Mouse (Mus musculus) lung, embryonic 14.5 days (tissue): ENCODE measurements around the gene Zbtb16. TPM values are rescaled to one million over a fixed set of nuclear protein-coding genes. Genes with fewer than 3 reads are reported as not detected.

Experiments used
- ATAC-seq: fragments of 200-750 bp; cut with Nextera tagmentation; 2 replicates; pipeline ENCODE4 v1.8.0; 2017; ENCODE audit warnings: mild to moderate bottlenecking, moderate TSS enrichment, moderate library complexity; ENCODE audit not compliant: insufficient read depth
- DNase-seq: peaks from one replicate; pipeline ENCODE4 v3.0.0-alpha.2; 2015
- H3K27ac ChIP-seq: fragments of 300-500 bp; sonication (generic); 2 replicates; pipeline ENCODE4 v1.5.1; 2014; ENCODE audit warnings: low read depth, mild to moderate bottlenecking, moderate library complexity
- H3K27me3 ChIP-seq: fragments of 300-500 bp; sonication (generic); 2 replicates; pipeline ENCODE4 v1.6.1; 2014; ENCODE audit warnings: low read length, control low read depth; ENCODE audit not compliant: insufficient read depth
- H3K36me3 ChIP-seq: fragments of 300-500 bp; sonication (generic); 2 replicates; pipeline ENCODE4 v1.6.1; 2014; ENCODE audit warnings: control low read depth; ENCODE audit not compliant: insufficient read depth
- H3K4me1 ChIP-seq: fragments of 300-500 bp; sonication (generic); 2 replicates; pipeline ENCODE4 v1.6.1; 2014; ENCODE audit warnings: antibody characterized with exemption, control low read depth; ENCODE audit not compliant: insufficient read depth
- H3K4me2 ChIP-seq: fragments of 300-500 bp; sonication (generic); 2 replicates; pipeline ENCODE4 v1.6.1; 2014; ENCODE audit warnings: mild to moderate bottlenecking
- H3K4me3 ChIP-seq: fragments of 300-500 bp; sonication (generic); 2 replicates; pipeline ENCODE4 v1.5.1; 2014; ENCODE audit warnings: low read depth, low read length
- H3K9ac ChIP-seq: fragments of 300-500 bp; sonication (generic); 2 replicates; pipeline ENCODE4 v1.6.1; 2014
- H3K9me3 ChIP-seq: fragments of 300-500 bp; sonication (generic); 2 replicates; pipeline ENCODE4 v1.6.1; 2016; ENCODE audit warnings: low read depth, low read length, control low read depth
- CTCF ChIP-seq: IDR thresholded peaks from 2 replicates; pipeline ENCODE4 v1.5.1; 2016; ENCODE audit warnings: antibody characterized with exemption, low read depth
- WGBS: fragments of 180-500 bp; shearing (Covaris S2); extraction: QIAGEN DNeasy Blood & Tissue Kit; methylation state at CpG from one replicate; pipeline ENCODE4 v1.1.7; 2014; 5-methylcytosine and 5-hydroxymethylcytosine counted together
- polyA plus RNA-seq: library from polyadenylated mRNA; unstranded; fragments of >200 nt; fragmentation: Nextera tagmentation; extraction: Ambion mirVana; gene quantifications from 2 replicates; pipeline ENCODE4 v1.2.1, GENCODE M21; 2014

Gene Zbtb16
- polyA plus RNA-seq, 1 experiment from 2014 or later, result 0.71 TPM

DNA sequence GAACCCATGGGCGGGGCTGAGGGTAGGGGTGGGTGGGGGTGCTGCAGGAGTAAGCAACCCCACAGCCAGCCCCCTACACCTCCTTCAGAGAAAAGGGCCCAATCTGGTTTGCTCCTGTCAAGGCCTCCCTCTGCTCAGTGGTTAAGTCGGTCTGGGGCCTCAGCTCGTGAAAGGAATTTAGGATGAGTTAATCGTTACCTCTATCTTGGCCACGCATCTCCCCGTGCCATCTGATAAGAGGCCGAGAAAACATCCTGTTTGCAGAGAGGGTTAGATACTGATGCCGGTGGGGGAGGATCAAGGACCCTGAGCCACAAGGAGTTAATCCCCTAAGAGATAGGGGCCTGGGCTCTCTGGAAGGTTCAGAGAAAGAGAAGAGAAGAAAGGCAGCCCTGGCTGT lies 40.9 kb downstream of the Zbtb16 start:
- DNase-seq (no peak), ATAC-seq (no peak)
- Histone ChIP-seq H3K27ac (no peak overlapping the region), H3K36me3 (no peaks in the 10 kb centered on the region), H3K27me3 (peaks cover 9% of the 10 kb centered on the region; the same call in 1 of the 2 replicates), H3K9me3 (no peaks in the 10 kb centered on the region), H3K4me3 (no peak overlapping the region), H3K9ac (no peak overlapping the region), H3K4me1 (0 out of 2 replicates have a peak, but pooled peaks cover 3% of the 10 kb centered on the region), H3K4me2 (no peak overlapping the region)
- WGBS, result 19% methylated on average over 8 of the region's 8 CpGs
- TF ChIP-seq CTCF, result no peak

DNA sequence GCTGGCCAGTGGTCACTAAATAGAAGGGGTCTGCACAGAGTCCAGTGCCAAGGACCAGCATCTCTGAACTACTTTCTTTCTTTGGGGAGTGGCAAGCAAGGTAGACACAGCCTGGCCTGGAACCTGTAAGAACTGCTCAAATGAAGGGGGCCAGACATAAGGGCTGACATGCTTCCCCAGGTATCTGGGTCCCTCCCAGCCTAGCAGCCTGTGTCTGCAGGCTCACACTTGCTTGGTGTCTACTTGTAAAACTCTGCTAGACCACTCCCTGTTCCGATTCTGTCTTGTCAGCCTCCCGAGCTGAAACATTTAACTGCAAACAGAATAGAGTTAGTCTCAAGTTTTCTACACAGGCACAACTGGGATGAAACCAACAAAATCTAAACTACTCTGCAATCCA lies 41.6 kb downstream of the Zbtb16 start:
- Histone ChIP-seq H3K4me2 (no peak overlapping the region), H3K27ac (no peak overlapping the region), H3K4me3 (no peak overlapping the region), H3K27me3 (peaks cover 9% of the 10 kb centered on the region; the same call in 1 of the 2 replicates), H3K4me1 (0 out of 2 replicates have a peak, but pooled peaks cover 3% of the 10 kb centered on the region), H3K9ac (no peak overlapping the region), H3K9me3 (no peaks in the 10 kb centered on the region), H3K36me3 (no peaks in the 10 kb centered on the region)
- ATAC-seq, result no peak
- WGBS, result 63% methylated on average over 2 of the region's 2 CpGs
- no peak for DNase-seq
- no peak for TF ChIP-seq CTCF

DNA sequence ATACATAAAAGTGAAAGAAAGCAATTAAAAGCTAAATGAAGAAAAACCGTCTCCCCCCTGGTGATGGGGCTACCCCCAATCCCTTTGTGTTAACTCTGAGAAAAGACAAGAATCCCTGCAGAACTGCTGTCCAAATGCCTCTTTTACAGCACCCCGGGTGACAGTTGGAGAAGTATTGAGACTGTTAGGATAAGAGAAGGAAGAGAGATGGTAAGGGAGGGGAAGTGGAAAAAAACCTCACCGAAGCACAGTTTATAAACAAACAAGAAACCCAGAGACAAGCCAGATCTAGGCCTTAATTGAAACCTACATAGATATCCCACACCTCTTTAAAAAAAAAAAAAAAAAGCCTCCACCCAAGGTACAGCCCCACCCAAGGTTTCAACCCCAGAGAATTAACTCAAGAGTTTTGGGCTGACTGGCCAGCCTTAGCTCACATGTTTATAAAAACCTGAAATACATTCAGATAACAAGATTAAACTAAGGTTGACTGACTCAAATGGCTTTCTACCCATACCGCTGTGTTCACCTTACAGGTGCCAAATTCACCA lies 42.3 kb downstream of the Zbtb16 start:
- Histone ChIP-seq H3K27ac (no peak overlapping the region), H3K4me3 (no peak overlapping the region), H3K27me3 (peaks cover 9% of the 10 kb centered on the region; the same call in 1 of the 2 replicates), H3K36me3 (no peaks in the 10 kb centered on the region), H3K4me2 (no peak overlapping the region), H3K9ac (no peak overlapping the region), H3K4me1 (0 out of 2 replicates have a peak, but pooled peaks cover 3% of the 10 kb centered on the region), H3K9me3 (no peaks in the 10 kb centered on the region)
- no peak for TF ChIP-seq CTCF
- 51% methylated on average over 4 of the region's 4 CpGs for WGBS
- ATAC-seq, result no peak
- no peak for DNase-seq

DNA sequence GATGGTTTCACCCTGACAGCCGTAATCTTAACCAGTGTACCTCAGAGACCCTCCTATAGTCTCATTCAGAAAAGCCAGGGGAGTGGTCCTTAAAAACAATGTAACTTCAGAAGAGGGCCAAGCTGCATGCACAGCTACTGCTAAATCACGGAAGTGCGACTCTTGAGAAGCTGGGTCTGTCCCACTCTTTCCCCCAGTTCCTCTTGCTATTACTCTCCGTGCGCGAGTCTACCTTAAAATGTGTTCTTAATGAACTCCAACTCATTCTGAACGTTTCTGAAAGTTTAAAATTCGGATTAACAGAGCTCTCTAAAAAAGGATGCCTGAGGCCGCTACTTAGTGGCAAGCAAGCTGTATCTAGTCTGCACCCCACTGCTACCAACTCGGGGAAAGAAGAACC lies 45.4 kb downstream of the Zbtb16 start:
- TF ChIP-seq CTCF, result no peak
- no peak overlapping the region for H3K9ac ChIP-seq
- no peaks in the 10 kb centered on the region for H3K36me3 ChIP-seq
- DNase-seq (no peak), ATAC-seq (no peak)
- H3K9me3 ChIP-seq, result no peaks in the 10 kb centered on the region
- 0 out of 2 replicates have a peak, but pooled peaks cover 2% of the 10 kb centered on the region for H3K4me1 ChIP-seq
- no peak overlapping the region for H3K4me2 ChIP-seq
- no peak overlapping the region for H3K4me3 ChIP-seq
- no peak overlapping the region for H3K27ac ChIP-seq
- peaks cover 9% of the 10 kb centered on the region; the same call in 1 of the 2 replicates for H3K27me3 ChIP-seq
- 79% methylated on average over 10 of the region's 10 CpGs for WGBS

DNA sequence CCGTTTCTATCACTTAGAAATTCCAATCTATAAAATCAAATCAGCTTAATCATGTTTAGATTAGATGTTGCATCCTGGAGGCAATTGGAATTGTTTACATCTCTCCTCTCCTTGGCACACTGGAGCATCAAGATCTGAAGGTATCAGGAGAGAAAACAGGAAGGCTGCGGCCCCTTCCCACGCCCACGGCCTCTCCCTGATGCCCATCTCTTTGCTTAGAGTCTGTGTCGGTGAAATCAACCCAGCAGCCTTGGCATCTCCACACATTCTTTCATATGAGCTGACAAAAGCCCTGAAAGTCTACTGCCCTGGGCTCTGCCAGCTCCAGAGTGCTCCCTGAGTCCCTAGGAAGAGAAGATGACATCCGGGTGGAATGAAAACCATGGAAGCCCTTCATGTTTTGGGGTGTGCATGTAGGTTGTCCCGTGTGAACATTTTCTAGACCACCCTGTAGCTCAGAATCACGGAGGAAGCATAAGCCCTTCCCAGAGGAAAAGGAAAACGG lies 48.1 kb downstream of the Zbtb16 start:
- H3K4me3 ChIP-seq, result no peak overlapping the region
- ATAC-seq, result no peak
- no peak overlapping the region for H3K9ac ChIP-seq
- H3K27me3 ChIP-seq, result peaks cover 4% of the 10 kb centered on the region; the same call in 1 of the 2 replicates
- H3K36me3 ChIP-seq, result no peaks in the 10 kb centered on the region
- H3K4me2 ChIP-seq, result no peak overlapping the region
- no peaks in the 10 kb centered on the region for H3K9me3 ChIP-seq
- H3K27ac ChIP-seq, result no peak overlapping the region
- DNase-seq, result no peak
- no peak for TF ChIP-seq CTCF
- H3K4me1 ChIP-seq, result no peaks in the 10 kb centered on the region
- 60% methylated on average over 9 of the region's 9 CpGs for WGBS

DNA sequence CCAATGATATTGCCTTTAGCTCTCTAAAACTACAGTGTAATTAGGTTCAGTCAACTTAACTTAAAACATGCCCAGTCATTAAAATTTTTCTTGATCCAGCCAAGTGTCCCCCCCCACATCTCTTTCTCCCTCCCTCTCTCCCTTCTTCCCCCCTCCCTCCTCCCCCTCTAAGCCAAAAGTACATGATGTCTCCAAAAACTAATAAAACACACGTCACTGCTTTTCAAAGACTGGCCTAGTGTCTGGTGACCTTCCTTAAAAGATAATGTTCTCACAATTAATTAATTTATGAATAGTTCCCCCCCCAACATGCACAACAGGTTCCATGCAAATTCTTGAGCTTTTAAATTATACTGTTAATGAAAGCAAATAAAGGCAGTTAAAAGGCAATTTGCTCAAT lies 48.7 kb downstream of the Zbtb16 start:
- Histone ChIP-seq H3K4me2 (no peak overlapping the region), H3K36me3 (no peaks in the 10 kb centered on the region)
- 36% methylated on average over 1 of the region's 1 CpGs for WGBS

DNA sequence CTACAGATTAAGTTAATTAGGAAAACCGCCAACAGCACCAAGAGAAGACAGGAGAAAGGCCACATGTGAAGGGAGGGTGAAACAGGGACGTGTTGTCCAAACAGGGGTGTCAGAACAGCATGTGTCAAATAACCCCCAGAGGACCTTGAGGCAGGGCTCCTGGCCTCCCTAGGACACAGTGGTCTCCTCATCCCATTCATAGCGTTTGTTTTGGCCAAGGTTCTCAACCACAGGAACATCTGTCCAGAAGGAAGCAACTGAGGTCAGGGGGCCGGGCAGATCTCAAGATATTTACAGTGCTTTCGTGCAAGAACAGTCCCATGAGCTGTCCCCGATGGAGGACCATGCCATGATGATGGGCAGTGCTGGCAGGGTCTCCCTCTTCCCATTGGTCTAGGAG lies 49.2 kb downstream of the Zbtb16 start:
- Histone ChIP-seq H3K27ac (no peak overlapping the region), H3K4me1 (no peaks in the 10 kb centered on the region; the same call in 1 of the 2 replicates), H3K9me3 (no peaks in the 10 kb centered on the region), H3K4me3 (no peak overlapping the region), H3K9ac (no peak overlapping the region), H3K4me2 (no peak overlapping the region), H3K36me3 (no peaks in the 10 kb centered on the region), H3K27me3 (no peaks in the 10 kb centered on the region)
- no peak for ATAC-seq
- no peak for TF ChIP-seq CTCF
- DNase-seq, result no peak
- 44% methylated on average over 6 of the region's 6 CpGs for WGBS

More for the DNA sequence above, 48.7 kb downstream of the Zbtb16 start:
- Histone ChIP-seq H3K4me1 (no peaks in the 10 kb centered on the region; the same call in 1 of the 2 replicates), H3K27me3 (no peaks in the 10 kb centered on the region), H3K27ac (no peak overlapping the region), H3K9me3 (no peaks in the 10 kb centered on the region), H3K9ac (no peak overlapping the region), H3K4me3 (no peak overlapping the region)
- ATAC-seq (no peak), DNase-seq (no peak)
- no peak for TF ChIP-seq CTCF
